Mouse (Mus musculus) kidney, embryonic 15.5 days (tissue): Measurements from ENCODE around the gene Ndufb5. TPM values are rescaled to one million over a fixed set of nuclear protein-coding genes. Genes with fewer than 3 reads are reported as not detected.
"Not testable (repeated sequence)": the region's sequence is repeated elsewhere in the genome, so short reads cannot be mapped to it uniquely, and the experiment has no call there.

ENCODE experiments used
- ATAC-seq: fragments of 200-750 bp; cut with Nextera tagmentation; replicated peaks from 2 replicates; pipeline ENCODE4 v1.8.0; 2017; ENCODE audit warnings: moderate TSS enrichment; ENCODE audit not compliant: low FRiP score
- H3K27ac ChIP-seq: fragments of 300-500 bp; sonication (generic); 2 replicates; pipeline ENCODE4 v1.5.1; 2015; ENCODE audit warnings: mild to moderate bottlenecking, inconsistent platforms
- H3K27me3 ChIP-seq: fragments of 300-500 bp; sonication (generic); 2 replicates; pipeline ENCODE4 v1.6.1; 2015; ENCODE audit warnings: inconsistent platforms
- H3K36me3 ChIP-seq: fragments of 300-500 bp; sonication (generic); 2 replicates; pipeline ENCODE4 v1.6.1; 2015; ENCODE audit warnings: inconsistent platforms
- H3K4me1 ChIP-seq: fragments of 300-500 bp; sonication (generic); 2 replicates; pipeline ENCODE4 v1.6.1; 2015; ENCODE audit warnings: inconsistent platforms
- H3K4me2 ChIP-seq: fragments of 300-500 bp; sonication (generic); 2 replicates; pipeline ENCODE4 v1.6.1; 2015; ENCODE audit warnings: moderate library complexity, mild to moderate bottlenecking, inconsistent platforms
- H3K4me3 ChIP-seq: fragments of 300-500 bp; sonication (generic); replicated peaks from 2 replicates; pipeline ENCODE4 v1.5.1; 2015; ENCODE audit warnings: mild to moderate bottlenecking, inconsistent platforms
- H3K9ac ChIP-seq: fragments of 300-500 bp; sonication (generic); 2 replicates; pipeline ENCODE4 v1.6.1; 2015; ENCODE audit warnings: mild to moderate bottlenecking, inconsistent platforms
- H3K9me3 ChIP-seq: fragments of 300-500 bp; sonication (generic); replicated peaks from 2 replicates; pipeline ENCODE4 v1.6.1; 2016; ENCODE audit warnings: inconsistent platforms
- WGBS: fragments of 180-500 bp; shearing (Covaris S2); methylation state at CpG from one replicate; pipeline ENCODE4 v1.1.7; 2015; ENCODE audit warnings: mixed read lengths; 5-methylcytosine and 5-hydroxymethylcytosine counted together
- polyA plus RNA-seq: library from polyadenylated mRNA; unstranded; fragments of >200 nt; fragmentation: Nextera tagmentation; extraction: Ambion mirVana; gene quantifications from 2 replicates; pipeline ENCODE4 v1.2.1, GENCODE M21; 2015

Ndufb5 gene
- polyA plus RNA-seq, 1 experiment from 2014 or later, result 325 TPM

DNA sequence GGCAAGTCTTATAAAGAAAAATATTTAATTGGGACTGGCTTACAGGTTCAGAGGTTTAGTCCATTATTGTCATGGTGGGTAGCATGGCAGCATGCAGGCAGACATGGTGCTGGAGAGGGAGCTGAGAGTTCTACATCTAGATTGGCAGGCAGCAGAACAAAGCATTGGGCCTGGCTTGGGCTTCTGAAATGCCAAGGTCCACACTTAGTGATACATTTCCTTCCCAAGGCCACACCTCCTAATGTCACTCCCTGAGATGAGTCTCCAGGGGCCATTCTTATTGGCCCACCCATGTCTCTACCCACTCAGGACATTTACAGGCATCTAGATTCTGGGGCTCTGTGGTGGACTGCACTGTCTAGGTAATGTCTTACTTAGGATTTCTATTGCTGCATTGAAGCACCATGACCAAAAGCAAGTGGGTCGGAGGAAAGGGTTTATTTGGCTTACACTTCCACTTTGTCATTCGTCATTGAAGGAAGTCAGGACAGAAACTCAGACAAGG, 5.5 kb downstream of the Ndufb5 start:
- Histone ChIP-seq H3K9me3 (no peaks in the 10 kb centered on the region), H3K36me3 (peaks cover 62% of the 10 kb centered on the region), H3K27me3 (no peaks in the 10 kb centered on the region), H3K9ac (no peak overlapping the region), H3K27ac (no peak overlapping the region), H3K4me3 (no peak overlapping the region), H3K4me2 (no peak overlapping the region), H3K4me1 (peaks cover 14% of the 10 kb centered on the region)
- WGBS, result 81% methylated on average over 2 of the region's 2 CpGs
- ATAC-seq, result no peak

DNA sequence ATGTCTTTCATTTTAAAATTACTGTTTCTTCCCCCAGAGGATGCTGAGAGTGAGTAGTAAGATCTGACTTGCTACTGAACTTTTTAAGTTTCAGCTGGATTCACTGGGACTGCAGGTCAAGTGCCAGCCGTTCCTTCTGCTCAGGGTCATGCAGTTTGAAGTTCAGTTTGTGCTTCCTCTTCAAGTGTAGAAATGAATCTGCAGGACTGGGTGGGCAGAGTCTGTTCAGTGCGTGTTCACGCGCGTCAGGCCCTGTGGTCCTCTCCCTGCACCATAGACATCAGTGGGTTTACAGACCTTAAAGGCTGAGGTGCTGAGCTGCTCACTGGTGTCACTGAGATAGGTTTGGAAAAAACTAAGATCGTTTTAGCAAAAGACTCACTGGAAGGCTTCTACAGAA, 8.2 kb downstream of the Ndufb5 start:
- Histone ChIP-seq H3K9me3 (no peaks in the 10 kb centered on the region), H3K36me3 (peaks cover 73% of the 10 kb centered on the region), H3K4me1 (no peaks in the 10 kb centered on the region), H3K27ac (no peak overlapping the region), H3K27me3 (no peaks in the 10 kb centered on the region), H3K4me2 (no peak overlapping the region), H3K4me3 (no peak overlapping the region), H3K9ac (no peak overlapping the region)
- no peak for ATAC-seq
- 95% methylated on average over 6 of the region's 6 CpGs for WGBS

DNA sequence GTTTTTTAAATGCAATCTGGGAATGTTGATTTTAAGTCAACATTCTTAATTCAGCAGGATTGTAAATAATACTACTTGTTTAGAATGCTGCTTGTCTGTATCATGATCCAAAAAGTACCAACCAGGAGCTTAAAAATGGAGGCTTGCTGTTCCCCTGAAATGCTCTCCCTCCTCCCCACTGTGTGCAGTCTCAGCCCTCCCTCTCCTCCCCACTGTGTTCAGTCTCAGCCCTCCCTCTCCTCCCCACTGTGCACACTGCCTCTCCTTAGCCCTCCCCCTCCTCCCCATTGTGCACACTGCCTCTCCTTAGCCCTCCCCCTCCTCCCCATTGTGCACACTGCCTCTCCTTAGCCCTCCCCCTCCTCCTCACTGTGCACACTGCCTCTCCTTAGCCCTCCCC, 8.6 kb downstream of the Ndufb5 start:
- H3K4me3 ChIP-seq, H3K27ac ChIP-seq, H3K9ac ChIP-seq, H3K9me3 ChIP-seq, ATAC-seq, H3K27me3 ChIP-seq, H3K4me2 ChIP-seq, H3K4me1 ChIP-seq: not testable (repeated sequence)
- H3K36me3 ChIP-seq, result peaks cover 73% of the 10 kb centered on the region

- Histone ChIP-seq H3K36me3 (peaks cover 85% of the 10 kb centered on the region), H3K9me3 (no peaks in the 10 kb centered on the region), H3K27me3 (no peaks in the 10 kb centered on the region), H3K4me2 (no peak overlapping the region), H3K4me1 (no peaks in the 10 kb centered on the region), H3K9ac (no peak overlapping the region), H3K4me3 (no peak overlapping the region), H3K27ac (no peak overlapping the region)
- 92% methylated on average over 9 of the region's 9 CpGs for WGBS
- no peak for ATAC-seq
These were observed 11.6 kb downstream of the Ndufb5 start for GRCm38 (mm10) chr3:32748384-32748783.

DNA sequence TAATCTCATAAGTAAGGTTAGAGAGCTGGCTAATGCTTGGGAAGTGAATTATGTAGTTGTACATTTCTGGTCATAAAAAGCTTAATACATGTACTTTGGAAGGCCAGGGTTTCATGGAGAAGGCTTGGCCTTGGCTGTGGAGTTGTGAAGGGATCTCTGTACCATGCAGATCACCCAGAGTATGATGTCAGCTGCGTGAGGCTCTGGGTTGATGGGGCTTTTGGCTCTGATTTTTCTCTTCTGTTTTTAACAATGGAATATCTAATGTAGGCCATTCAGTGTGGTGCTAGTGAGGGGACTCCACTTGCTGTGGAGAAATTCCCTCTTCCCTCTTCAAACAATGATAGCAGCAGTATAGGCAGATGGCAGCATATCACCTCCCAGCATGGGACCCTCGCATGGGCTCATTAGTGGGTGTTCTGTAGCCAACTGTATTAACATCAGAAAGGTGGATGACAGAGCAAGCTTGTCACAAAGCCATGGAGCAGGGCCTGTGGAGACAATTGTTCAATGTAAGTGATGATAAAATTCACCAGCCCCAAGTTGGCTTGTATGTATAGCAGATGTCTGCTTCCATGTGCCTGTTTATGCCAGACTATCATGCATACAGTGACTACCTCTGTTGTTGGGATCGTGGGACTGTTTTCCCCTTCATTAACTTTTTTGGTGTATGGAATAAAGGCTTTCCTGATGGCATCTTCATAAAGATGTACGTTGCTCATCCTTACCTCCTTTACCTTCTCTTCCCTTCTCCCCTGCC, 13.2 kb downstream of the Ndufb5 start:
- no peaks in the 10 kb centered on the region for H3K27me3 ChIP-seq
- H3K36me3 ChIP-seq, result peaks cover 94% of the 10 kb centered on the region
- H3K4me1 ChIP-seq, result no peaks in the 10 kb centered on the region
- H3K4me2 ChIP-seq, result no peak overlapping the region
- WGBS, result 88% methylated on average over 4 of the region's 4 CpGs
- H3K4me3 ChIP-seq, result no peak overlapping the region
- no peaks in the 10 kb centered on the region for H3K9me3 ChIP-seq
- no peak for ATAC-seq
- H3K9ac ChIP-seq, result no peak overlapping the region
- H3K27ac ChIP-seq, result no peak overlapping the region

DNA sequence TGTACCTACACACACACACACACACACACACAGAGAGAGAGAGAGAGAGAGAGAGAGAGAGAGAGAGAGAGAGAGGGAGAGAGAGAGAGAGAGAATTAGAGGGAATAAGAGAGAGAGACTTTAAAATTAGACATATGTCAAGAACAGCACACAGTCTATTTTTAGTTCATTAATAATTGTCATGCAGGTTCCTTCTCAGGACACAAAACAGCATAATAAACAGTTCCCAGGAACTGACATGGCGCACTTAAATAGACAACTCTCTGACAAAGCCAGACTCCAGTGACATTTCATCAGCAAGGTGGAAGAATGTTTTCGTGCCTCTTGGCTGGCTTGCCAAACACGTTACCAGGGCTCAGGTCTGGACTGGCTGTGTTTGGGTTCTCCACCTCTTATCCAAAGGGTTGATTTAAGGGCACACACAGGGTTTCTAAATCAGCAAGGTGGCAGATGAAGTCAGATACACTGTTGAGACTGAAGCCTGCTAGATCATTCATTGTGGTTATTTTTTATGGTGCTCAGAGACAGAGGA, 17.7 kb downstream of the Ndufb5 start:
- Histone ChIP-seq H3K4me2 (no peak overlapping the region), H3K36me3 (peaks cover 55% of the 10 kb centered on the region), H3K4me1 (no peaks in the 10 kb centered on the region), H3K27me3 (no peaks in the 10 kb centered on the region), H3K4me3 (no peak overlapping the region), H3K9ac (no peak overlapping the region), H3K27ac (no peak overlapping the region), H3K9me3 (no peaks in the 10 kb centered on the region)
- WGBS, result 92% methylated on average over 3 of the region's 3 CpGs
- ATAC-seq, result no peak

- Histone ChIP-seq H3K27me3 (no peaks in the 10 kb centered on the region), H3K27ac (no peak overlapping the region), H3K4me2 (no peak overlapping the region), H3K4me1 (no peaks in the 10 kb centered on the region), H3K9ac (no peak overlapping the region), H3K36me3 (peaks cover 10% of the 10 kb centered on the region), H3K4me3 (no peak overlapping the region), H3K9me3 (no peaks in the 10 kb centered on the region)
- no peak for ATAC-seq
- 67% methylated on average over 5 of the region's 5 CpGs for WGBS
These were observed 22.4 kb downstream of the Ndufb5 start for GRCm38 (mm10) chr3:32759212-32759611.

- WGBS, result 61% methylated on average over 8 of the region's 8 CpGs
- no peak for ATAC-seq
- H3K27ac ChIP-seq, result no peak overlapping the region
These were observed 26.2 kb downstream of the Ndufb5 start for GRCm38 (mm10) chr3:32762962-32763361.

GRCm38 (mm10) chr3:32763902-32764301, 27.1 kb downstream of the Ndufb5 start:
- H3K4me2 ChIP-seq, result no peak overlapping the region
- no peaks in the 10 kb centered on the region for H3K9me3 ChIP-seq
- H3K4me3 ChIP-seq, result no peak overlapping the region
- no peak overlapping the region for H3K27ac ChIP-seq
- no peaks in the 10 kb centered on the region for H3K27me3 ChIP-seq
- 41% methylated on average over 7 of the region's 7 CpGs for WGBS
- no peaks in the 10 kb centered on the region for H3K4me1 ChIP-seq
- no peak overlapping the region for H3K9ac ChIP-seq
- H3K36me3 ChIP-seq, result no peaks in the 10 kb centered on the region
- ATAC-seq, result no peak

More at GRCm38 (mm10) chr3:32762962-32763361, 26.2 kb downstream of the Ndufb5 start:
- Histone ChIP-seq H3K9me3 (no peaks in the 10 kb centered on the region), H3K36me3 (no peaks in the 10 kb centered on the region), H3K27me3 (no peaks in the 10 kb centered on the region), H3K4me3 (no peak overlapping the region), H3K9ac (no peak overlapping the region), H3K4me2 (no peak overlapping the region), H3K4me1 (no peaks in the 10 kb centered on the region)

- H3K9ac ChIP-seq, result no peak overlapping the region
- H3K4me3 ChIP-seq, result no peak overlapping the region
- 76% methylated on average over 2 of the region's 2 CpGs for WGBS
- no peak for ATAC-seq
- H3K4me1 ChIP-seq, result no peaks in the 10 kb centered on the region
- H3K9me3 ChIP-seq, result no peaks in the 10 kb centered on the region
- no peak overlapping the region for H3K4me2 ChIP-seq
- no peak overlapping the region for H3K27ac ChIP-seq
- H3K36me3 ChIP-seq, result no peaks in the 10 kb centered on the region
- no peaks in the 10 kb centered on the region for H3K27me3 ChIP-seq
These were observed 34.0 kb downstream of the Ndufb5 start for GRCm38 (mm10) chr3:32770781-32771180.
